Mouse (Mus musculus): Measurements from ENCODE around the gene Acoxl. TPM values are rescaled to one million over a fixed set of nuclear protein-coding genes. Genes with fewer than 3 reads are reported as not detected.

Acoxl gene
- polyA plus RNA-seq, 1 experiment from 2014 or later = 0.28 TPM

- 3% methylated on average over 40 of the region's 40 CpGs for WGBS
- no peak for ATAC-seq (replicated peaks; ENCODE audit: insufficient number of reproducible peaks, insufficient read depth, low FRiP score, low read depth)
- H3K9me3 ChIP-seq (replicated peaks) = no peaks in the 10 kb centered on the region
- peak overlapping the region; percentile 61 for H3K4me3 ChIP-seq
- H3K4me2 ChIP-seq = peak overlapping the region; percentile 92
- peaks cover 26% of the 10 kb centered on the region; the same call in 1 of the 2 replicates for H3K27me3 ChIP-seq
- peak overlapping the region; percentile 29 for H3K9ac ChIP-seq
- H3K4me1 ChIP-seq (replicated peaks) = peaks cover 30% of the 10 kb centered on the region
- no peaks in the 10 kb centered on the region for H3K36me3 ChIP-seq
- H3K27ac ChIP-seq = no peak overlapping the region
Measured at GRCm38 (mm10) chr2:128122891-128123771, 284.5 kb downstream of the Acoxl start.

- no peak for ATAC-seq (replicated peaks; ENCODE audit: insufficient number of reproducible peaks, insufficient read depth, low FRiP score, low read depth)
- Histone ChIP-seq H3K4me1 (replicated peaks) (peaks cover 40% of the 10 kb centered on the region), H3K4me3 (peak overlapping the region; percentile 61), H3K9ac (peak overlapping the region; percentile 29), H3K27me3 (peaks cover 26% of the 10 kb centered on the region; the same call in 1 of the 2 replicates), H3K27ac (no peak overlapping the region), H3K4me2 (peak overlapping the region; percentile 92), H3K36me3 (0 out of 2 replicates have a peak, but pooled peaks cover 4% of the 10 kb centered on the region), H3K9me3 (replicated peaks) (no peaks in the 10 kb centered on the region)
- 8% methylated on average over 23 of the region's 23 CpGs for WGBS
Measured at GRCm38 (mm10) chr2:128123921-128124683, 285.4 kb downstream of the Acoxl start.

- Histone ChIP-seq H3K4me2 (peak overlapping the region; percentile 92), H3K9me3 (replicated peaks) (no peaks in the 10 kb centered on the region), H3K4me3 (peak overlapping the region; percentile 61), H3K4me1 (replicated peaks) (peaks cover 42% of the 10 kb centered on the region), H3K27ac (no peak overlapping the region), H3K27me3 (peaks cover 26% of the 10 kb centered on the region; the same call in 1 of the 2 replicates), H3K36me3 (0 out of 2 replicates have a peak, but pooled peaks cover 5% of the 10 kb centered on the region), H3K9ac (peak overlapping the region; percentile 53)
- ATAC-seq (replicated peaks; ENCODE audit: insufficient number of reproducible peaks, insufficient read depth, low FRiP score, low read depth) = no peak
- 11% methylated on average over 15 of the region's 15 CpGs for whole genome bisulfite sequencing
Measured at GRCm38 (mm10) chr2:128124693-128125092, 286.0 kb downstream of the Acoxl start.

GRCm38 (mm10) chr2:128125635-128126470, 287.2 kb downstream of the Acoxl start, which contains the start of gene Bcl2l11:
Gene Bcl2l11, plus strand, starts transcription at chr2:128126038.
- H3K36me3 ChIP-seq = peaks cover 6% of the 10 kb centered on the region; the same call in 1 of the 2 replicates
- peak; percentile 83 for ATAC-seq (replicated peaks; ENCODE audit: insufficient number of reproducible peaks, insufficient read depth, low FRiP score, low read depth)
- H3K4me1 ChIP-seq (replicated peaks) = peaks cover 45% of the 10 kb centered on the region
- H3K9ac ChIP-seq = peak within 1 kb of the TSS; percentile 73
- WGBS = under 1% methylated on average over 68 of the region's 76 CpGs
- H3K9me3 ChIP-seq (replicated peaks) = no peaks in the 10 kb centered on the region
- peak within 1 kb of the TSS; percentile 61 for H3K4me3 ChIP-seq
- H3K4me2 ChIP-seq = peak within 1 kb of the TSS; percentile 92
- H3K27ac ChIP-seq = peak within 1 kb of the TSS; percentile 92
- H3K27me3 ChIP-seq = peaks cover 26% of the 10 kb centered on the region; the same call in 1 of the 2 replicates

DNA sequence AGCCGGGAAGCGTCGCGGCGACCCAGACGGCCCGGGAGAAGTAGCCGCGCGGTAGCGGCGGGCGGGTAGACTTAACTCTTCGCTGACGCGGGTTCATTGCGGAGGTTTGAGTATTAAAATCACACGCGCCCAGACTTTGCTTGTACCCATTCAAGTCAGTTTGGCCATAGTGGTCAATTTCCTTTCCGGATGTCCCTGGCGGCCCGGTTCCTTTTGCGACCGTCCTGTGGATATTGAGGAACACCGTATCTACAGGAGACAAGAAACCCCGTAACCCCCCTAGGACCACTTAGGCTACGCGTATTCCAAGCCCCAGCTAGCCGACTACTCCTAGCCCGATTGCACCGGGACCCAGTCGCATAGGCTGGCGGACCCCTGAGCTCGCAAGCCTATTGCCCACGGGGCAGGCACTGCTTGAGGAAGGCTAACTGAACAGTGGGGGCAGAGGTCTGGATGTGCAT, 287.9 kb downstream of the Acoxl start:
- H3K36me3 ChIP-seq = peaks cover 13% of the 10 kb centered on the region
- H3K27me3 ChIP-seq = peaks cover 23% of the 10 kb centered on the region; the same call in 1 of the 2 replicates
- no peak for ATAC-seq (replicated peaks; ENCODE audit: insufficient number of reproducible peaks, insufficient read depth, low FRiP score, low read depth)
- H3K9me3 ChIP-seq (replicated peaks) = no peaks in the 10 kb centered on the region
- WGBS = 1% methylated on average over 35 of the region's 35 CpGs
- peak overlapping the region; percentile 92 for H3K27ac ChIP-seq
- H3K4me2 ChIP-seq = peak overlapping the region; percentile 92
- peak overlapping the region; percentile 73 for H3K9ac ChIP-seq
- H3K4me1 ChIP-seq (replicated peaks) = peaks cover 45% of the 10 kb centered on the region
- peak overlapping the region; percentile 61 for H3K4me3 ChIP-seq

- Histone ChIP-seq H3K4me3 (peak overlapping the region; percentile 61), H3K27me3 (peaks cover 21% of the 10 kb centered on the region; the same call in 1 of the 2 replicates), H3K4me2 (peak overlapping the region; percentile 92), H3K36me3 (peaks cover 17% of the 10 kb centered on the region), H3K4me1 (replicated peaks) (peaks cover 45% of the 10 kb centered on the region), H3K9me3 (replicated peaks) (no peaks in the 10 kb centered on the region), H3K9ac (peak overlapping the region; percentile 73), H3K27ac (peak overlapping the region; percentile 92)
- peak; percentile 85 for ATAC-seq (replicated peaks; ENCODE audit: insufficient number of reproducible peaks, insufficient read depth, low FRiP score, low read depth)
- WGBS = under 1% methylated on average over 67 of the region's 67 CpGs
Measured at GRCm38 (mm10) chr2:128127121-128127671, 288.5 kb downstream of the Acoxl start.

GRCm38 (mm10) chr2:128127691-128128292, 289.1 kb downstream of the Acoxl start:
- Histone ChIP-seq H3K9me3 (replicated peaks) (no peaks in the 10 kb centered on the region), H3K9ac (peak overlapping the region; percentile 73), H3K4me3 (peak overlapping the region; percentile 61), H3K27ac (peak overlapping the region; percentile 92), H3K27me3 (peaks cover 18% of the 10 kb centered on the region; the same call in 1 of the 2 replicates), H3K4me2 (peak overlapping the region; percentile 92), H3K36me3 (peaks cover 23% of the 10 kb centered on the region), H3K4me1 (replicated peaks) (peaks cover 44% of the 10 kb centered on the region)
- ATAC-seq (replicated peaks; ENCODE audit: insufficient number of reproducible peaks, insufficient read depth, low FRiP score, low read depth) = peak; percentile 36
- under 1% methylated on average over 48 of the region's 48 CpGs for WGBS

DNA sequence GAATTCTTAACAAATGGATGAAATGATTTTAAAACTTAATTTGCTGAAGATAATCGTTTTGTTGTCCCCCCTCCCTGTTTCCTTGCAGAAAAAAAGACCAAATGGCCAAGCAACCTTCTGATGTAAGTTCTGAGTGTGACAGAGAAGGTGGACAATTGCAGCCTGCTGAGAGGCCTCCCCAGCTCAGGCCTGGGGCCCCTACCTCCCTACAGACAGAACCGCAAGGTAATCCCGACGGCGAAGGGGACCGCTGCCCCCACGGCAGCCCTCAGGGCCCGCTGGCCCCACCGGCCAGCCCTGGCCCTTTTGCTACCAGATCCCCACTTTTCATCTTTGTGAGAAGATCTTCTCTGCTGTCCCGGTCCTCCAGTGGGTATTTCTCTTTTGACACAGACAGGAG, 289.9 kb downstream of the Acoxl start:
- 49% methylated on average over 10 of the region's 10 CpGs for WGBS
- Histone ChIP-seq H3K9me3 (replicated peaks) (no peaks in the 10 kb centered on the region), H3K4me3 (peak overlapping the region; percentile 61), H3K27ac (peak overlapping the region; percentile 92), H3K4me1 (replicated peaks) (peaks cover 38% of the 10 kb centered on the region), H3K27me3 (peaks cover 11% of the 10 kb centered on the region; the same call in 1 of the 2 replicates), H3K9ac (peak overlapping the region; percentile 73), H3K36me3 (peaks cover 29% of the 10 kb centered on the region), H3K4me2 (peak overlapping the region; percentile 92)
- no peak for ATAC-seq (replicated peaks; ENCODE audit: insufficient number of reproducible peaks, insufficient read depth, low FRiP score, low read depth)

- 90% methylated on average over 11 of the region's 11 CpGs for WGBS
- Histone ChIP-seq H3K9ac (no peak overlapping the region), H3K36me3 (peaks cover 39% of the 10 kb centered on the region)
Measured at GRCm38 (mm10) chr2:128131503-128131902, 292.8 kb downstream of the Acoxl start.

GRCm38 (mm10) chr2:128132635-128133034, 294.0 kb downstream of the Acoxl start:
- no peaks in the 10 kb centered on the region for H3K27me3 ChIP-seq
- H3K36me3 ChIP-seq = peaks cover 39% of the 10 kb centered on the region

More at GRCm38 (mm10) chr2:128131503-128131902, 292.8 kb downstream of the Acoxl start:
- Histone ChIP-seq H3K4me1 (replicated peaks) (peaks cover 36% of the 10 kb centered on the region), H3K4me2 (no peak overlapping the region), H3K4me3 (no peak overlapping the region), H3K27ac (no peak overlapping the region), H3K27me3 (no peaks in the 10 kb centered on the region), H3K9me3 (replicated peaks) (no peaks in the 10 kb centered on the region)
- no peak for ATAC-seq (replicated peaks; ENCODE audit: insufficient number of reproducible peaks, insufficient read depth, low FRiP score, low read depth)

More at GRCm38 (mm10) chr2:128132635-128133034, 294.0 kb downstream of the Acoxl start:
- Histone ChIP-seq H3K4me2 (no peak overlapping the region), H3K4me1 (replicated peaks) (peaks cover 47% of the 10 kb centered on the region), H3K9ac (no peak overlapping the region), H3K4me3 (no peak overlapping the region), H3K9me3 (replicated peaks) (no peaks in the 10 kb centered on the region), H3K27ac (no peak overlapping the region)
- WGBS = 77% methylated on average over 5 of the region's 5 CpGs
- no peak for ATAC-seq (replicated peaks; ENCODE audit: insufficient number of reproducible peaks, insufficient read depth, low FRiP score, low read depth)
